Mouse (Mus musculus) E14TG2a.4 (cell line): ENCODE measurements around the gene Frat1.

ENCODE experiments used
- H3K27me3 ChIP-seq: 2 replicates; pipeline ENCODE4 v1.6.1; 2014; ENCODE audit warnings: low read length, control low read depth; ENCODE audit not compliant: insufficient read depth
- H3K36me3 ChIP-seq: 2 replicates; pipeline ENCODE4 v1.6.1; 2014; ENCODE audit warnings: low read length, control low read depth; ENCODE audit not compliant: insufficient read depth
- H3K4me1 ChIP-seq: replicated peaks from 2 replicates; pipeline ENCODE4 v1.6.1; 2014; ENCODE audit warnings: low read depth, low read length, control low read depth
- H3K4me3 ChIP-seq: replicated peaks from 2 replicates; pipeline ENCODE4 v1.5.1; 2014; ENCODE audit warnings: mild to moderate bottlenecking, low read length
- H3K9me3 ChIP-seq: 2 replicates; pipeline ENCODE4 v1.6.1; 2014; ENCODE audit warnings: low read length, control low read depth
- CTCF ChIP-seq: conservative IDR thresholded peaks from 2 replicates; pipeline ENCODE4 v1.5.1; 2014; ENCODE audit warnings: low read length
- NANOG ChIP-seq: IDR thresholded peaks from 2 replicates; pipeline ENCODE4 v1.6.1; 2014; ENCODE audit warnings: borderline replicate concordance, low read length, mixed read lengths
- POU5F1 ChIP-seq: IDR thresholded peaks from 2 replicates; pipeline ENCODE4 v1.6.1; 2014; ENCODE audit warnings: low read length, borderline replicate concordance

Frat1 gene

DNA sequence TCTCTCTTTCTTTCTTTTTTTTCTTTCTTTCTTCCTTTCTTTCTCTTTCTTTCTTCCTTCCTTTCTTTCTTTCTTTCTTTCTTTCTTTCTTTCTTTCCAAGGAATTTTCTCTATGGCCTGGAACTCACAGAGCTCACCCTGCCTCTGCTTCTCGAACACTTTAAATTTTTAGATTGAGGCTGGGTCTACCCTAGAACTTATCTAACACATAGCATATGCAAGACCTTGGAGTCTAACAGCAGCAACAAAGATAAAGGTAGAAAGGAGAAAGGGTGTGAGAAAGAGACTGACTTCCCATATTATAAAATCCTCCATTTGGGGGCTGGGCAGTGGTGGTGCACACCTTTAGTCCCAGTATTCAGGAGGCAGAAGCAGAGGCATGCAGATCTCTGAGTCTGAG, 7.2 kb upstream of the Frat1 start:
- Histone ChIP-seq H3K36me3 (no peaks in the 10 kb centered on the region), H3K4me1 (peaks cover 17% of the 10 kb centered on the region), H3K9me3 (no peaks in the 10 kb centered on the region), H3K4me3 (no peak overlapping the region), H3K27me3 (peaks cover 15% of the 10 kb centered on the region)
- no peak for TF ChIP-seq POU5F1
- TF ChIP-seq NANOG: no peak
- TF ChIP-seq CTCF: no peak

DNA sequence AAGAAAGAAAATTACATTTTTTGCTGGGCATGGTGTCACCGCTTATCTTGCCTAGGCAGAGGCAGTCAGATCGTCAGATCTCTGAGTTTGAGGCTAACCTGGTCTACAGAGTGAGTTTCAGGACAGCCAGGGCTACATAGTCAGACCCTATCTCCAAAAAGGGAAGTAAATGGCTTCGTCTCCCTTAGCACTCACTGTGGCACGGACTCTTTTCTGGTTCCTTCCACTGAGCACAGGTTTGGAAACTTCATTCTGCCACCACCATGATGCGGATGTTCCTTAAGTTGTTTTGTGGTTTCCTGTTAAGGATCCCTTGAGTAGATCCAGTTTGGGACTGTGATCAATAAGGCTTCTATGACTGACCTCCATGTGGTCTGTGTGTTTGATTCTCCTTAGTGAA, 4.8 kb upstream of the Frat1 start:
- H3K4me1 ChIP-seq: peaks cover 16% of the 10 kb centered on the region
- H3K36me3 ChIP-seq: no peaks in the 10 kb centered on the region
- H3K27me3 ChIP-seq: peaks cover 15% of the 10 kb centered on the region
- H3K4me3 ChIP-seq: no peak overlapping the region
- no peaks in the 10 kb centered on the region for H3K9me3 ChIP-seq
- TF ChIP-seq CTCF (no peak), NANOG (no peak), POU5F1 (no peak)

DNA sequence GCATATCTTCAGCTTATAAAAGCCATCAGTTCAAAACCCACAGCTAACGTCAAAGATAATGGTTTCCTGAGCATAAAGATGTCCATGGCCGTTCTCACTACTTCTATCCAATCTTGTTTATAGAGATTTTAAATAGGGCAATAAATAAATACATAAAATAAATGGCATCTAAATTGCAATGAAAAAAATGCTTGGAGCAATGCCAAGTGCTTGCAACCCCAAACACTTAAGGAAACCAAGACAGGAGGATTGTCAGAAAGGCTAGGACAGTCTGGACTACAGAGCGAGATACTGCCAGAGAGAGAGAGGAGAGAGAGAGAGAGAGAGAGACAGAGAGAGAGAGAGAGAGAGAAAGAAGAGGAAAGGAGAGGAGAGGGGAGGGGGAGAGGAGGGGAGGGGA, 3.2 kb upstream of the Frat1 start:
- no peaks in the 10 kb centered on the region for H3K9me3 ChIP-seq
- TF ChIP-seq CTCF: no peak
- TF ChIP-seq POU5F1: no peak
- no peak for TF ChIP-seq NANOG
- no peak overlapping the region for H3K4me3 ChIP-seq
- H3K27me3 ChIP-seq: peaks cover 21% of the 10 kb centered on the region
- H3K36me3 ChIP-seq: no peaks in the 10 kb centered on the region
- peaks cover 14% of the 10 kb centered on the region for H3K4me1 ChIP-seq

DNA sequence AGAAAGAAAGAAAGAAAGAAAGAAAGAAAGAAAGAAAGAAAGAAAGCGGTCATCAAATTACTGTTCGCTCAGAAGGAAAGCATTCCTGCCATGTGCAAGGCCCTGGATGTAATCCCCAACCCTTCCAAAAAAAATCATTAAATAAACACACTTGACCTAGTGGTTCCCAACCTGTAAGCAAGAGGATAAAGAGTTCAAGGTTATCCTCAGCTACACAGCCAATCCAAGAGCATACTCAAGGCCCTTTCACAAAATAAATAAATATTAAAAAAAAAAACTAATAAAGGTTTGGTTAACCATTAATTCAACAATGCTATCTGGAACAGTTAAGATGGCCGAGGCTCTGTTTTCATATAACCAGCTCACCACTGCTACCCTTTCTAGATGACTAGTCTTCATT, 829 bp upstream of the Frat1 start:
- Histone ChIP-seq H3K9me3 (no peaks in the 10 kb centered on the region), H3K36me3 (no peaks in the 10 kb centered on the region), H3K4me1 (peaks cover 31% of the 10 kb centered on the region), H3K4me3 (peak overlapping the region; percentile 89), H3K27me3 (peaks cover 33% of the 10 kb centered on the region)
- TF ChIP-seq NANOG: no peak
- no peak for TF ChIP-seq POU5F1
- TF ChIP-seq CTCF: no peak

DNA sequence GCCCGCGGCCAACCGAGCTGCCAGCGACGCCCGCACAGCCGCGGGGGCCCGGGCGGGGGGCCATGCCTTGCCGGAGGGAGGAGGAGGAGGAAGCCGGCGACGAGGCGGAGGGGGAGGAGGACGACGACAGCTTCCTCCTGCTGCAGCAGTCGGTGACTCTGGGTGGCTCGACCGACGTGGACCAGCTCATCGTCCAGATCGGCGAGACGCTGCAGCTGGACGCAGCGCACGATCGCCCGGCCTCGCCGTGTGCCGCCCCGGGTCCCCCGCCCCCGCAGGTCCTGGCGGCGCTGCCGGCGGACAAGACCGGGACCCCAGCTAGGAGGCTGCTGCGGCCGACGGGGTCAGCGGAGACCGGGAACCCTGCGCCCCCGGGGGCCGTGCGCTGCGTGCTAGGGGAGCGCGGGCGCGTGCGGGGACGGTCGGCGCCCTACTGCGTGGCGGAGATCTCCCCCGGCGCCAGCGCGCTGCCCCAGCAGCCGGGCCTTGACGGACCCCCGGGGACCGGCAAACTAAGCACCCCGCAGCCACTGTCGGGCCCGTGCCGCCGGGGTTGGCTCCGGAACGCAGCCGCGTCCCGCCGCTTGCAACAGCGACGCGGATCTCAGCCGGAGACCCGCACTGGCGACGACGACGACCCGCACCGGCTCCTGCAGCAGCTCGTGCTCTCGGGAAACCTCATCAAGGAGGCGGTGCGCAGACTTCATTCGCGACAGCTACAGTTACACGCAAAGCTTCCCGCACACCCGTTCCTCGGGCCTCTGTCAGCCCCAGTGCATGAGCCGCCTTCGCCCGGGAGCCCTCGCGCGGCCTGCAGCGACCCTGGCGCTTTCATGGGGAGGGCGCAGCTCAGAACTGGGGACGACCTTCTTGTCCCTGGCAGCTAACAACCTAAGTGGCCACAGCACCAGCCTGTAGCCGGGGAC, 599 bp downstream of the Frat1 start:
- H3K36me3 ChIP-seq: no peaks in the 10 kb centered on the region
- H3K27me3 ChIP-seq: peaks cover 43% of the 10 kb centered on the region
- peak overlapping the region; percentile 89 for H3K4me3 ChIP-seq
- H3K4me1 ChIP-seq: peaks cover 33% of the 10 kb centered on the region
- TF ChIP-seq CTCF (no peak), POU5F1 (no peak), NANOG (no peak)
- H3K9me3 ChIP-seq: no peaks in the 10 kb centered on the region

DNA sequence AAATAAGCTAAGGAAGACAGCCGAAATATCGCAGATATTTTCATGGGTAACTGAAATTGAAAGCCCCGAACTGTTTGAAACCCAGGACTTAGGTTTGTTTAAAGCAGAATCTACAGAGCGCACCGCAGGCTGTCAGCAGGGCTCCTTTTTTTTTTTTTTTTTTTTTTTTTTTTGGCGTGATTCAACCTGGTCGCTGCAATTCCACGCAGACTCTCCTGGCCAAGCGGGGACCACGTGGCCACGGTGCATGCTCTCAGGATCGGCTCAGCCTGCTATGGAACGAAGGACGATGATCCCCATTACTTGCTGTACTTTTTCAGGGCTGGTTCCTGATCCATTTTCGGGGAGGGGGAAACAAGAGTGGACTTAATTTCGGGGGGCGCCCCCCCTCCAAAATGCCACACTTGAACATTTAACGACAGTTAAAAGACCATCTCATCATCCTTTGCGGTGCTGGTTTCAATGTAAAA, 1.4 kb downstream of the Frat1 start:
- H3K27me3 ChIP-seq: peaks cover 43% of the 10 kb centered on the region
- H3K4me3 ChIP-seq: peak overlapping the region; percentile 89
- H3K4me1 ChIP-seq: peaks cover 41% of the 10 kb centered on the region
- H3K36me3 ChIP-seq: no peaks in the 10 kb centered on the region
- TF ChIP-seq POU5F1: no peak
- TF ChIP-seq CTCF: no peak
- TF ChIP-seq NANOG: no peak
- H3K9me3 ChIP-seq: no peaks in the 10 kb centered on the region

DNA sequence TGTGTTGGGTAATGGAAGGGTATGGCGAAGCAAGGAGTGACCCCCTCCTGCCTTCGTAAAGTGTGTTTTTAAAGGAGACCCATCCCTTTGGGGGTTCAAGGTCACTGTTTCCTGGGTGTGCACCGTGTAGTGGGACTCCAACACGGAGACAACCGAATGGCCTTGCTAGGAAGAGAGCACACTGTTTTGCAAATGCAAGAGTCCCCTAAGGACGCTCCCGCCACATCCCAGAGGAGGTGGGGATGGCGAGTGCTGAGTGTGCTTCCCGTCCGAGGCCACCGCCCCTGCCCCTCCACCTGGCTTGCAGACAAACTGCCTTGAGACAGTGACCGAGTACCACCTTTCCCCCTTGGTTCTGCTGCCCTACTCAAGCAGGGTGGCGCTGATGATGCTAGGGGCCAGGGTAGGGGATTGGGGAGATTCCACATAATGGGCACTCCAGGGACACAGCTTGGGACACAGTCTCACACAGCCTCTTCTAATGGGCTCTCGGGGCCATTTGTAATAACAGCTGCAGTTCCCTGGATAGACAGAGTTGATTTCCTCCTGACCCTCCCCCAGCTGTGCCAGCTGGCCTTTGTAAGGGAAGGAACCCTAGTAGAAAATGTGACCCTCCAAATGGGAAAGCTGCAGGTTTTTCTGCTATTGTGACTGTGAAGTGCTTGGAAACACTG, 2.1 kb downstream of the Frat1 start:
- TF ChIP-seq NANOG (no peak), POU5F1 (no peak), CTCF (no peak)
- Histone ChIP-seq H3K4me1 (peaks cover 48% of the 10 kb centered on the region), H3K36me3 (no peaks in the 10 kb centered on the region), H3K4me3 (peak overlapping the region; percentile 89), H3K27me3 (peaks cover 49% of the 10 kb centered on the region), H3K9me3 (no peaks in the 10 kb centered on the region)

DNA sequence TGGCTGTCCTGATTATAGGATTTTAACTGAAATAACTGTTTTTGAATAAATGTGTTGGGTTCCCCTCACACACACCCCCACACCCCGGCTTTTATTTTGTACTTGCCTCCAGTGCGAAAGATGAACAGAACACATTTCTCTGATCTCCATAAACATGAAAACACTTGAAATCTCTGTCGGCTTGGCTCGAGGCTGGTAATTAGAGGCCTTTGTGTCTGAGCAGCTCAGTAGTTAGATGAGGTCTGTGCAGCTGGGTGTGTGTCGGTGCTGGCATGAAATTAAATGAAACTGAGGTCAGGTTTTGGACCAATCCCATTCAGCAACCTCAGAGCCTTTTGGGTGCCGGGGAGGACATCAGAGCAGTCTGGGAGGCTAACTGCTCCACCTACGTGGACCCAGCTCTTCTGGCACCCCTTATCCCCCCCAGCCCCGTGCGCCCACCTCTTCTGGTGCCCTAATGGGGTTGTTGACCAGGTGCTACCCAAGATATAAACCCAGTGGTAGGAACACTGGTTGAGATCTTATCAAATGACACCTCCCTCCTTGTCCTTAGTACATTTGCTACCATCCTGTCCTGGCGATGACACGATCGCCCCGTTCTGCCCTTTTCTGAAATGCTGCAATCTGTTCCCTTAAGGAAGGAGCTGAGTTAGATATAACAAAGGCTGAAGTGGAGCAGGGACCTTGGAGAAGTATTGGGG, 2.9 kb downstream of the Frat1 start:
- H3K36me3 ChIP-seq: no peaks in the 10 kb centered on the region
- peaks cover 52% of the 10 kb centered on the region for H3K27me3 ChIP-seq
- TF ChIP-seq POU5F1 (no peak), CTCF (no peak), NANOG (no peak)
- no peaks in the 10 kb centered on the region for H3K9me3 ChIP-seq
- H3K4me1 ChIP-seq: peaks cover 48% of the 10 kb centered on the region
- no peak overlapping the region for H3K4me3 ChIP-seq
